Mouse (Mus musculus) CH12.LX (cell line): ENCODE data around the gene Idh3g. TPM values are rescaled to one million over a fixed set of nuclear protein-coding genes. Genes with fewer than 3 reads are reported as not detected.

Experiments used
- DNase-seq: peaks from one replicate; pipeline ENCODE4 v3.0.0-alpha.2; 2013; ENCODE audit errors: extremely low read depth
- H3K27ac ChIP-seq: 2 replicates; pipeline ENCODE4 v1.5.1; 2012; ENCODE audit warnings: low read depth, mild to moderate bottlenecking, control low read depth, moderate library complexity; ENCODE audit not compliant: insufficient read depth
- H3K27me3 ChIP-seq: replicated peaks from 2 replicates; pipeline ENCODE3; 2012; ENCODE audit warnings: inconsistent platforms
- H3K36me3 ChIP-seq, 2 experiments: replicated peaks in 1 of 2; 2 replicates each; pipeline versions ENCODE3 to v1.6.1; 2012; ENCODE audit warnings: inconsistent platforms in 1 of 2, low read length in 1 of 2, mild to moderate bottlenecking in 1 of 2, mixed read lengths in 1 of 2, moderate library complexity in 1 of 2; ENCODE audit not compliant: control insufficient read depth in 1 of 2, insufficient read depth in 1 of 2
- H3K4me1 ChIP-seq, 2 experiments: 2 replicates each; pipeline ENCODE4 v1.6.1; 2012; ENCODE audit warnings: inconsistent platforms in 1 of 2, moderate library complexity in 1 of 2; ENCODE audit not compliant: insufficient read depth in 2 of 2, control insufficient read depth in 1 of 2
- H3K4me2 ChIP-seq: 2 replicates; pipeline ENCODE4 v1.6.1; 2012; ENCODE audit warnings: low read depth, mild to moderate bottlenecking, control low read depth; ENCODE audit not compliant: poor library complexity, insufficient read depth, severe bottlenecking
- H3K4me3 ChIP-seq, 3 experiments: fragments of 150-350 bp in 1 of 3; sonication (generic) in 1 of 3; replicated peaks in 1 of 3; 2 replicates each; pipeline versions ENCODE3 to v1.5.1; 2011 to 2012; ENCODE audit warnings: low read depth in 2 of 3, low read length in 2 of 3, mild to moderate bottlenecking in 2 of 3, moderate library complexity in 2 of 3, control low read depth in 1 of 3, improper control_type of control experiment in 1 of 3, inconsistent platforms in 1 of 3, mixed read lengths in 1 of 3; ENCODE audit not compliant: poor library complexity in 1 of 3
- H3K79me2 ChIP-seq: replicated peaks from 2 replicates; pipeline ENCODE4 v1.6.1; 2012; ENCODE audit warnings: mild to moderate bottlenecking, moderate library complexity; ENCODE audit not compliant: control insufficient read depth, poor library complexity, insufficient read depth, severe bottlenecking; ENCODE audit errors: extremely low read depth
- H3K9ac ChIP-seq: 2 replicates; pipeline ENCODE4 v1.6.1; 2012; ENCODE audit warnings: low read depth, mild to moderate bottlenecking, control low read depth, moderate library complexity; ENCODE audit not compliant: insufficient read depth
- H3K9me3 ChIP-seq: replicated peaks from 2 replicates; pipeline ENCODE3; 2012; ENCODE audit warnings: low read length, inconsistent platforms, mixed read lengths
- CHD1 ChIP-seq: IDR thresholded peaks from 2 replicates; pipeline ENCODE4 v1.6.1; 2012; ENCODE audit warnings: low read depth, low read length, improper control_type of control experiment, inconsistent platforms
- CHD2 ChIP-seq: IDR thresholded peaks from 2 replicates; pipeline ENCODE4 v1.6.1; 2011; ENCODE audit warnings: low read length, improper control_type of control experiment
- CTCF ChIP-seq, 2 experiments: IDR thresholded peaks in 1 of 2; conservative IDR thresholded peaks in 1 of 2; 2 replicates each; pipeline ENCODE4 v1.5.1; 2011 to 2012; ENCODE audit warnings: low read depth in 2 of 2, low read length in 2 of 2, improper control_type of control experiment in 1 of 2, inconsistent platforms in 1 of 2, mild to moderate bottlenecking in 1 of 2, moderate library complexity in 1 of 2
- E2F4 ChIP-seq: IDR thresholded peaks from 2 replicates; pipeline ENCODE4 v1.6.1; 2011; ENCODE audit warnings: low read depth, low read length, improper control_type of control experiment; ENCODE audit not compliant: insufficient replicate concordance
- ELF1 ChIP-seq: IDR thresholded peaks from 2 replicates; pipeline ENCODE4 v1.6.1; 2014; ENCODE audit warnings: low read depth, mild to moderate bottlenecking, inconsistent platforms, low read length, improper control_type of control experiment
- GABPA ChIP-seq: IDR thresholded peaks from 2 replicates; pipeline ENCODE4 v1.6.1; 2012; ENCODE audit warnings: low read depth, low read length, improper control_type of control experiment, inconsistent platforms; ENCODE audit not compliant: insufficient replicate concordance
- JUND ChIP-seq: conservative IDR thresholded peaks from 2 replicates; pipeline ENCODE4 v1.6.1; 2011; ENCODE audit warnings: low read depth, low read length, improper control_type of control experiment
- KAT2A ChIP-seq: IDR thresholded peaks from 2 replicates; pipeline ENCODE4 v1.6.1; 2012; ENCODE audit warnings: low read length, improper control_type of control experiment, inconsistent platforms; ENCODE audit not compliant: insufficient replicate concordance
- MAFK ChIP-seq: IDR thresholded peaks from 2 replicates; pipeline ENCODE4 v1.6.1; 2011; ENCODE audit warnings: low read length, improper control_type of control experiment; ENCODE audit not compliant: insufficient replicate concordance
- MAZ ChIP-seq: IDR thresholded peaks from 2 replicates; pipeline ENCODE4 v1.6.1; 2012; ENCODE audit warnings: low read depth, mild to moderate bottlenecking, inconsistent platforms, low read length, improper control_type of control experiment, moderate library complexity
- MEF2A ChIP-seq: IDR thresholded peaks from 2 replicates; pipeline ENCODE4 v1.6.1; 2014; ENCODE audit warnings: low read depth, mild to moderate bottlenecking, inconsistent platforms, low read length, improper control_type of control experiment, borderline replicate concordance
- MXI1 ChIP-seq: IDR thresholded peaks from 2 replicates; pipeline ENCODE4 v1.6.1; 2011; ENCODE audit warnings: mild to moderate bottlenecking, low read depth, low read length, improper control_type of control experiment
- NRF1 ChIP-seq: IDR thresholded peaks from 2 replicates; pipeline ENCODE4 v1.6.1; 2014; ENCODE audit warnings: low read depth, mild to moderate bottlenecking, inconsistent platforms, low read length, improper control_type of control experiment, moderate library complexity
- PAX5 ChIP-seq: IDR thresholded peaks from 2 replicates; pipeline ENCODE4 v1.6.1; 2012; ENCODE audit warnings: low read length, inconsistent platforms, mixed read lengths
- POLR2A ChIP-seq: IDR thresholded peaks from 2 replicates; pipeline ENCODE4 v1.6.1; 2011; ENCODE audit warnings: low read depth, mild to moderate bottlenecking, improper control_type of control experiment, low read length
- POLR2AphosphoS2 ChIP-seq: IDR thresholded peaks from 2 replicates; pipeline ENCODE4 v1.6.1; 2011; ENCODE audit warnings: low read depth, low read length, improper control_type of control experiment
- RAD21 ChIP-seq: IDR thresholded peaks from 2 replicates; pipeline ENCODE4 v1.6.1; 2011; ENCODE audit warnings: low read depth, mild to moderate bottlenecking, low read length, improper control_type of control experiment, moderate library complexity
- RCOR1 ChIP-seq: conservative IDR thresholded peaks from 2 replicates; pipeline ENCODE4 v1.6.1; 2012; ENCODE audit warnings: low read depth, mild to moderate bottlenecking, inconsistent platforms, low read length, improper control_type of control experiment
- UBTF ChIP-seq: IDR thresholded peaks from 2 replicates; pipeline ENCODE4 v1.6.1; 2012; ENCODE audit warnings: low read depth, mild to moderate bottlenecking, inconsistent platforms, low read length, improper control_type of control experiment, moderate library complexity
- USF1 ChIP-seq: IDR thresholded peaks from 2 replicates; pipeline ENCODE4 v1.6.1; 2014; ENCODE audit warnings: low read depth, mild to moderate bottlenecking, inconsistent platforms, low read length, improper control_type of control experiment
- ZKSCAN1 ChIP-seq: IDR thresholded peaks from 2 replicates; pipeline ENCODE4 v1.6.1; 2012; ENCODE audit warnings: low read depth, inconsistent platforms, low read length, improper control_type of control experiment, borderline replicate concordance
- ZNF384 ChIP-seq: IDR thresholded peaks from 2 replicates; pipeline ENCODE4 v1.6.1; 2012; ENCODE audit warnings: low read depth, low read length, improper control_type of control experiment, inconsistent platforms
- dilution Hi-C: fragments of 300-500 bp; cut with MboI; formaldehyde crosslinking; loops from 2 replicates; pipeline ENCODE4 v1.14.3; 2020; ENCODE audit warnings: low sequenced_read_pairs; ENCODE audit not compliant: extremely low pct_unique_long_range_greater_than_20kb, extremely low pct_ligation_motif_present
- in situ Hi-C: fragments of 300-500 bp; cut with MboI; formaldehyde crosslinking; loops from 3 replicates; pipeline ENCODE4 v1.14.3; 2019; ENCODE audit warnings: low sequenced_read_pairs, low pct_ligation_motif_present, low pct_unique_long_range_greater_than_20kb, mixed read lengths
- polyA plus RNA-seq: library from polyadenylated mRNA; unstranded; fragments of >175 nt; gene quantifications from 2 replicates; pipeline ENCODE4 v1.2.1, GENCODE M21; 2012; ENCODE audit warnings: low read depth; ENCODE audit not compliant: insufficient read length
- total RNA-seq, 2 experiments: library from RNA; depleted of rRNA; stranded (reverse); fragments of 300-350 nt in 1 of 2; fragments of >200 nt in 1 of 2; gene quantifications; 2 replicates each; pipeline ENCODE4 v1.2.3; 2012 to 2014

Idh3g gene
- total and polyA plus RNA-seq, 3 experiments, result 209 to 237 (median 219) TPM

GRCm38 (mm10) chrX:73739151-73739550 is 47.5 kb downstream of the Idh3g start:
- no peaks in the 10 kb centered on the region for H3K79me2 ChIP-seq
- no peaks in the 10 kb centered on the region for H3K9me3 ChIP-seq
- no peaks in the 10 kb centered on the region for H3K4me1 ChIP-seq
- no peaks in the 10 kb centered on the region for H3K27me3 ChIP-seq
- no peak overlapping the region for H3K9ac ChIP-seq
- TF ChIP-seq ZNF384, result no peak
- no peak for TF ChIP-seq POLR2A
- TF ChIP-seq MAFK, result no peak
- TF ChIP-seq KAT2A, result no peak
- no peak for TF ChIP-seq ELF1
- no peak for TF ChIP-seq CHD2
- no peak for DNase-seq
- dilution Hi-C loops (no loop called here), in situ Hi-C loops (no loop called here)
- no peak overlapping the region for H3K4me2 ChIP-seq
- H3K27ac ChIP-seq, result no peak overlapping the region
- H3K36me3 ChIP-seq, result peaks cover 4 to 24% of the 10 kb centered on the region in 2 experiments
- no peak overlapping the region for H3K4me3 ChIP-seq

- H3K9me3 ChIP-seq, result no peaks in the 10 kb centered on the region
- no peak for DNase-seq
- H3K4me3 ChIP-seq, result no peak overlapping the region
- peak; percentile 25 for TF ChIP-seq RAD21
- TF ChIP-seq UBTF, result no peak
- no peak for TF ChIP-seq MAZ
- TF ChIP-seq CTCF (conservative IDR thresholded peaks at IDR 0.05 in 1 of 2, IDR thresholded peaks at IDR 0.05 in 1 of 2; ENCODE audit: low read depth in 2 of 2, low read length in 2 of 2), result peak in 1 of 2 experiments; percentile 34; a peak in 2 of 4 replicates
- in situ Hi-C loops, result no loop called here
- no peaks in the 10 kb centered on the region for H3K4me1 ChIP-seq
- dilution Hi-C loops, result no loop called here
- H3K79me2 ChIP-seq, result no peaks in the 10 kb centered on the region
- peaks cover 4 to 30% of the 10 kb centered on the region in 2 experiments for H3K36me3 ChIP-seq
- no peaks in the 10 kb centered on the region for H3K27me3 ChIP-seq
- no peak overlapping the region for H3K27ac ChIP-seq
- H3K9ac ChIP-seq, result no peak overlapping the region
- no peak overlapping the region for H3K4me2 ChIP-seq
These were observed 48.5 kb downstream of the Idh3g start for GRCm38 (mm10) chrX:73738155-73738554.

GRCm38 (mm10) chrX:73730908-73731307 is 55.8 kb downstream of the Idh3g start:
- TF ChIP-seq RCOR1 (no peak), POLR2A (no peak), USF1 (no peak), MXI1 (no peak), NRF1 (no peak), GABPA (no peak), JUND (no peak), MAFK (no peak), POLR2AphosphoS2 (no peak), MEF2A (no peak), PAX5 (no peak), ELF1 (no peak), UBTF (no peak), E2F4 (no peak), ZKSCAN1 (no peak), CHD1 (no peak), RAD21 (no peak)
- in situ Hi-C loops (no loop called here), dilution Hi-C loops (no loop called here)
- Histone ChIP-seq H3K4me2 (no peak overlapping the region), H3K9ac (no peak overlapping the region), H3K4me1 (no peaks in the 10 kb centered on the region), H3K27me3 (no peaks in the 10 kb centered on the region), H3K79me2 (no peaks in the 10 kb centered on the region), H3K27ac (no peak overlapping the region), H3K36me3 (peaks cover 9 to 44% of the 10 kb centered on the region in 2 experiments), H3K9me3 (no peaks in the 10 kb centered on the region), H3K4me3 (no peak overlapping the region)
- no peak for DNase-seq
